Mouse (Mus musculus) embryonic facial prominence, embryonic 11.5 days (tissue): ENCODE results near the gene Dis3l. TPM values are rescaled to one million over a fixed set of nuclear protein-coding genes. Genes with fewer than 3 reads are reported as not detected.
"Not testable (repeated sequence)": the region's sequence is repeated elsewhere in the genome, so short reads cannot be mapped to it uniquely, and the experiment has no call there.

Source experiments
- ATAC-seq: fragments of 200-750 bp; cut with Nextera tagmentation; replicated peaks from 2 replicates; pipeline ENCODE4 v1.8.0; 2017; ENCODE audit warnings: low read depth; ENCODE audit not compliant: insufficient number of reproducible peaks, low FRiP score, low TSS enrichment
- DNase-seq: peaks from one replicate; pipeline ENCODE4 v3.0.0-alpha.2; 2015; ENCODE audit warnings: low spot score
- H3K27ac ChIP-seq: fragments of 300-500 bp; sonication (generic); replicated peaks from 2 replicates; pipeline ENCODE4 v1.5.1; 2014; ENCODE audit warnings: mild to moderate bottlenecking, low read depth, low read length, control low read depth
- H3K27me3 ChIP-seq: fragments of 300-500 bp; sonication (generic); 2 replicates; pipeline ENCODE4 v1.6.1; 2014; ENCODE audit warnings: mild to moderate bottlenecking, low read length, moderate library complexity, mixed read lengths; ENCODE audit not compliant: control insufficient read depth, insufficient read depth
- H3K36me3 ChIP-seq: fragments of 300-500 bp; sonication (generic); replicated peaks from 2 replicates; pipeline ENCODE4 v1.6.1; 2014; ENCODE audit warnings: low read depth, mild to moderate bottlenecking, low read length, moderate library complexity, mixed read lengths; ENCODE audit not compliant: control insufficient read depth, insufficient read depth
- H3K4me1 ChIP-seq: fragments of 300-500 bp; sonication (generic); 2 replicates; pipeline ENCODE4 v1.6.1; 2014; ENCODE audit warnings: low read length, mixed read lengths; ENCODE audit not compliant: control insufficient read depth, insufficient read depth
- H3K4me2 ChIP-seq: fragments of 300-500 bp; sonication (generic); 2 replicates; pipeline ENCODE4 v1.6.1; 2014; ENCODE audit warnings: low read depth, mild to moderate bottlenecking, control low read depth, low read length, moderate library complexity
- H3K4me3 ChIP-seq: fragments of 300-500 bp; sonication (generic); 2 replicates; pipeline ENCODE4 v1.5.1; 2014; ENCODE audit warnings: low read depth, low read length, control low read depth
- H3K9ac ChIP-seq: fragments of 300-500 bp; sonication (generic); replicated peaks from 2 replicates; pipeline ENCODE4 v1.6.1; 2014; ENCODE audit warnings: mild to moderate bottlenecking, control low read depth, low read length
- H3K9me3 ChIP-seq: fragments of 300-500 bp; sonication (generic); replicated peaks from 2 replicates; pipeline ENCODE4 v1.6.1; 2016; ENCODE audit warnings: mild to moderate bottlenecking, low read length, inconsistent platforms, mixed read lengths; ENCODE audit not compliant: control insufficient read depth
- WGBS: fragments of 180-500 bp; shearing (Covaris S2); extraction: QIAGEN DNeasy Blood & Tissue Kit; methylation state at CpG from one replicate; pipeline ENCODE4 v1.1.7; 2014; 5-methylcytosine and 5-hydroxymethylcytosine counted together
- polyA plus RNA-seq: library from polyadenylated mRNA; unstranded; fragments of >200 nt; fragmentation: Nextera tagmentation; extraction: Ambion mirVana; gene quantifications from 2 replicates; pipeline ENCODE4 v1.2.1, GENCODE M21; 2014

Gene Dis3l
- polyA plus RNA-seq, 1 experiment from 2014 or later: 25.5 TPM

GRCm38 (mm10) chr9:64277706-64278105 lies 63.4 kb downstream of the Dis3l start:
- Histone ChIP-seq H3K4me1 (no peaks in the 10 kb centered on the region), H3K36me3 (no peaks in the 10 kb centered on the region), H3K27me3 (no peaks in the 10 kb centered on the region), H3K4me3 (no peak overlapping the region), H3K9me3 (no peaks in the 10 kb centered on the region), H3K4me2 (no peak overlapping the region), H3K9ac (no peak overlapping the region), H3K27ac (no peak overlapping the region)
- DNase-seq: peak; percentile 85
- no peak for ATAC-seq
- WGBS: 70% methylated on average over 8 of the region's 8 CpGs

- H3K9me3 ChIP-seq: no peaks in the 10 kb centered on the region
- no peak overlapping the region for H3K27ac ChIP-seq
- ATAC-seq (no peak), DNase-seq (no peak)
- no peak overlapping the region for H3K9ac ChIP-seq
- no peak overlapping the region for H3K4me2 ChIP-seq
- no peaks in the 10 kb centered on the region for H3K4me1 ChIP-seq
- no peaks in the 10 kb centered on the region for H3K27me3 ChIP-seq
- H3K4me3 ChIP-seq: no peak overlapping the region
- no peaks in the 10 kb centered on the region for H3K36me3 ChIP-seq
- WGBS: 67% methylated on average over 1 of the region's 1 CpGs
Observed at GRCm38 (mm10) chr9:64274919-64275318, 66.2 kb downstream of the Dis3l start.

GRCm38 (mm10) chr9:64274291-64274690 lies 66.8 kb downstream of the Dis3l start:
- no peak overlapping the region for H3K9ac ChIP-seq
- no peaks in the 10 kb centered on the region for H3K9me3 ChIP-seq
- H3K4me2 ChIP-seq: no peak overlapping the region
- H3K4me1 ChIP-seq: no peaks in the 10 kb centered on the region
- no peak for ATAC-seq
- no peak for DNase-seq
- no peaks in the 10 kb centered on the region for H3K27me3 ChIP-seq
- no peak overlapping the region for H3K27ac ChIP-seq
- no peaks in the 10 kb centered on the region for H3K36me3 ChIP-seq
- H3K4me3 ChIP-seq: no peak overlapping the region
- WGBS: 78% methylated on average over 4 of the region's 4 CpGs

DNA sequence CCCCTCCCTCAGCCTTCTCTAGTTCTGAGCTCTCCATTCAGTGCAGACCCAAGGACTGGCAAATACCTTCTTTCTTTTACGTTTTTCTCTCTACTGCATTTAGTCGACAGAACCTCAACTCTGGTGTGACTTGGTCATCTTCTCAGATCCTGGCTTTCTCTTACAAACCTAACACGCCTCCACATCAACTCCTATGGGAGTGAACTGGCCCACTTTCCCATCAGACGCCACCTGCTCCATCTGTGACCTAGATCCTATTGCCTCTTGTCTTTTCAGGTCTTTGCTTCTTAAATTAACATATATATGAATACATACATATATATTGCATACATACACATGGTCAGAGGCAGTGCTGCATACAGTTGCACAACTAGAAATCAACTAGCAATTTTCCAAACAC lies 67.3 kb downstream of the Dis3l start:
- ATAC-seq (no peak), DNase-seq (no peak)
- H3K4me2 ChIP-seq: no peak overlapping the region
- no peak overlapping the region for H3K9ac ChIP-seq
- H3K9me3 ChIP-seq: no peaks in the 10 kb centered on the region
- no peaks in the 10 kb centered on the region for H3K27me3 ChIP-seq
- H3K4me3 ChIP-seq: no peak overlapping the region
- no peaks in the 10 kb centered on the region for H3K36me3 ChIP-seq
- 75% methylated on average over 4 of the region's 4 CpGs for WGBS
- H3K4me1 ChIP-seq: no peaks in the 10 kb centered on the region
- H3K27ac ChIP-seq: no peak overlapping the region

- H3K4me3 ChIP-seq: no peak overlapping the region
- DNase-seq (peak; percentile 60), ATAC-seq (no peak)
- H3K9ac ChIP-seq: no peak overlapping the region
- H3K36me3 ChIP-seq: no peaks in the 10 kb centered on the region
- H3K4me2 ChIP-seq: no peak overlapping the region
- no peaks in the 10 kb centered on the region for H3K27me3 ChIP-seq
- no peaks in the 10 kb centered on the region for H3K9me3 ChIP-seq
- H3K4me1 ChIP-seq: no peaks in the 10 kb centered on the region
- H3K27ac ChIP-seq: no peak overlapping the region
- 39% methylated on average over 7 of the region's 7 CpGs for WGBS
Observed at GRCm38 (mm10) chr9:64272611-64273010, 68.5 kb downstream of the Dis3l start.

DNA sequence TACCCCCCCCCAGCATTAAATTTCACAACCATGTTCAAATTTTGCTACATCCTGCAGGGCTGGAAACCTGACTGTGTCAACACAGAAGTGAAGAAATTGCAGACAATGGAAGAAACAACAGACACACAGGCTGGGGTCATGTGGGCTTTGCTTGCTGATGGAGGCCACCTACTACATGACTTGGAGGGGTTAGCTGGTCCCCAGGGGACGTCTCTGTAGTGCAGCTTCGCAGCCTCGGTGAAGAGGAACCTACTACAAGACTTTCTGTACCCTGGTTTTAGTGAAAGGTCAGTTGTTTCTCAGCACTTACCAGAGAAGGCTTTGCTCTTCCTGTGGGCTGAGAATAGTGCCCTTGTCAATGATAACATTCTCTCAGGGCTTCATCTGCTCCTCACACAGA lies 69.8 kb downstream of the Dis3l start:
- H3K27ac ChIP-seq: no peak overlapping the region
- H3K27me3 ChIP-seq: no peaks in the 10 kb centered on the region
- WGBS: 57% methylated on average over 3 of the region's 3 CpGs
- no peak for DNase-seq
- no peaks in the 10 kb centered on the region for H3K9me3 ChIP-seq
- no peaks in the 10 kb centered on the region for H3K4me1 ChIP-seq
- no peak overlapping the region for H3K4me3 ChIP-seq
- ATAC-seq: no peak
- no peaks in the 10 kb centered on the region for H3K36me3 ChIP-seq
- no peak overlapping the region for H3K9ac ChIP-seq
- no peak overlapping the region for H3K4me2 ChIP-seq

GRCm38 (mm10) chr9:64268836-64269235 lies 72.3 kb downstream of the Dis3l start:
- not testable (repeated sequence) for H3K9me3 ChIP-seq, H3K9ac ChIP-seq, H3K4me2 ChIP-seq, H3K27ac ChIP-seq, H3K4me1 ChIP-seq, H3K4me3 ChIP-seq, ATAC-seq, H3K27me3 ChIP-seq, H3K36me3 ChIP-seq, DNase-seq
- WGBS: 90% methylated on average over 8 of the region's 8 CpGs

GRCm38 (mm10) chr9:64268196-64268595 lies 72.9 kb downstream of the Dis3l start:
- H3K9me3 ChIP-seq: no peaks in the 10 kb centered on the region
- H3K27ac ChIP-seq: no peak overlapping the region
- H3K4me2 ChIP-seq: no peak overlapping the region
- H3K4me1 ChIP-seq: no peaks in the 10 kb centered on the region
- H3K9ac ChIP-seq: no peak overlapping the region
- no peak overlapping the region for H3K4me3 ChIP-seq
- DNase-seq: no peak
- H3K36me3 ChIP-seq: no peaks in the 10 kb centered on the region
- no peaks in the 10 kb centered on the region for H3K27me3 ChIP-seq
- WGBS: 90% methylated on average over 10 of the region's 10 CpGs
- no peak for ATAC-seq
